Mouse (Mus musculus): ENCODE measurements around the gene Nme4.
"Not testable (repeated sequence)": the region's sequence is repeated elsewhere in the genome, so short reads cannot be mapped to it uniquely, and the experiment has no call there.

Gene Nme4

GRCm38 (mm10) chr17:26095121-26095740 lies at the start of gene Nme4:
TSS of gene Nme4 (minus strand) at chr17:26095602.
- peak; percentile 75 for DNase-seq

- no peak for DNase-seq
Measured at GRCm38 (mm10) chr17:26143386-26143785, 48.0 kb upstream of the Nme4 start.

- DNase-seq, result no peak
Measured at GRCm38 (mm10) chr17:26142796-26143195, 47.4 kb upstream of the Nme4 start.

GRCm38 (mm10) chr17:26138901-26139381 lies 43.5 kb upstream of the Nme4 start:
- DNase-seq, result no peak

- DNase-seq, result peak; percentile 98
Measured at GRCm38 (mm10) chr17:26138239-26138836, 42.9 kb upstream of the Nme4 start, which contains the start of gene Axin1. TSS of gene Axin1 (plus strand) at chr17:26138688.

- DNase-seq, result no peak
Measured at GRCm38 (mm10) chr17:26137751-26138130, 42.3 kb upstream of the Nme4 start.

GRCm38 (mm10) chr17:26137106-26137750 lies 41.8 kb upstream of the Nme4 start:
- peak; percentile 49 for DNase-seq

- no peak for DNase-seq
Measured at GRCm38 (mm10) chr17:26131856-26132853, 36.8 kb upstream of the Nme4 start.

GRCm38 (mm10) chr17:26131062-26131732 lies 35.8 kb upstream of the Nme4 start:
- no peak for DNase-seq

GRCm38 (mm10) chr17:26125226-26125625 lies 29.8 kb upstream of the Nme4 start:
- DNase-seq, result peak; percentile 44

- peak; percentile 40 for DNase-seq
Measured at GRCm38 (mm10) chr17:26124560-26124959, 29.2 kb upstream of the Nme4 start.

GRCm38 (mm10) chr17:26123267-26123684 lies 27.9 kb upstream of the Nme4 start, which contains the start of gene Mrpl28:
TSS of gene Mrpl28 (plus strand) at chr17:26123500.
- peak; percentile 94 for DNase-seq

GRCm38 (mm10) chr17:26122431-26123140 lies 27.2 kb upstream of the Nme4 start:
- peak; percentile 65 for DNase-seq

- DNase-seq, result peak; percentile 68
Measured at GRCm38 (mm10) chr17:26119766-26120710, 24.6 kb upstream of the Nme4 start.

- no peak for DNase-seq
Measured at GRCm38 (mm10) chr17:26116503-26117258, 21.3 kb upstream of the Nme4 start.

GRCm38 (mm10) chr17:26115956-26116487 lies 20.6 kb upstream of the Nme4 start:
- no peak for DNase-seq

- DNase-seq, result peak; percentile 43
Measured at GRCm38 (mm10) chr17:26115205-26115898, 19.9 kb upstream of the Nme4 start.

GRCm38 (mm10) chr17:26114461-26114860 lies 19.1 kb upstream of the Nme4 start:
- DNase-seq, result not testable (repeated sequence)

All from cerebellum, adult 9-11 months (tissue).